Mouse (Mus musculus) hindbrain, embryonic 16.5 days (tissue): ENCODE measurements around the gene Lamc1. TPM values are rescaled to one million over a fixed set of nuclear protein-coding genes. Genes with fewer than 3 reads are reported as not detected.

Experiments
- polyA plus RNA-seq: library from polyadenylated mRNA; unstranded; fragments of >200 nt; fragmentation: Nextera tagmentation; extraction: Ambion mirVana; gene quantifications from 2 replicates; pipeline ENCODE4 v1.2.1, GENCODE M21; 2015

Lamc1 gene
- polyA plus RNA-seq, 1 experiment from 2014 or later: 15.4 TPM

Other genes starting within 250 kb of the Lamc1 start
- 2.5 and 2.6 TPM in 2 replicates for gene Lamc2, start 146.3 kb downstream of the Lamc1 start, polyA plus RNA-seq
- 0.63 and 0.97 TPM in 2 replicates for gene Shcbp1l, start 92.4 kb upstream of the Lamc1 start, polyA plus RNA-seq
- 17.0 and 22.2 TPM in 2 replicates for gene Dhx9, start 154.9 kb upstream of the Lamc1 start, polyA plus RNA-seq
- 15.4 and 17.4 TPM in 2 replicates for gene Npl, start 217.3 kb upstream of the Lamc1 start, polyA plus RNA-seq